Mouse (Mus musculus) telencephalon, adult 2 months (tissue): ENCODE data around the gene Lingo2.
"Not testable (repeated sequence)": the region's sequence is repeated elsewhere in the genome, so short reads cannot be mapped to it uniquely, and the experiment has no call there.

Source experiments
- DNase-seq: peaks from one replicate; pipeline ENCODE4 v3.0.0-alpha.2; 2011; ENCODE audit warnings: low read depth, low spot score

The Lingo2 gene

DNA sequence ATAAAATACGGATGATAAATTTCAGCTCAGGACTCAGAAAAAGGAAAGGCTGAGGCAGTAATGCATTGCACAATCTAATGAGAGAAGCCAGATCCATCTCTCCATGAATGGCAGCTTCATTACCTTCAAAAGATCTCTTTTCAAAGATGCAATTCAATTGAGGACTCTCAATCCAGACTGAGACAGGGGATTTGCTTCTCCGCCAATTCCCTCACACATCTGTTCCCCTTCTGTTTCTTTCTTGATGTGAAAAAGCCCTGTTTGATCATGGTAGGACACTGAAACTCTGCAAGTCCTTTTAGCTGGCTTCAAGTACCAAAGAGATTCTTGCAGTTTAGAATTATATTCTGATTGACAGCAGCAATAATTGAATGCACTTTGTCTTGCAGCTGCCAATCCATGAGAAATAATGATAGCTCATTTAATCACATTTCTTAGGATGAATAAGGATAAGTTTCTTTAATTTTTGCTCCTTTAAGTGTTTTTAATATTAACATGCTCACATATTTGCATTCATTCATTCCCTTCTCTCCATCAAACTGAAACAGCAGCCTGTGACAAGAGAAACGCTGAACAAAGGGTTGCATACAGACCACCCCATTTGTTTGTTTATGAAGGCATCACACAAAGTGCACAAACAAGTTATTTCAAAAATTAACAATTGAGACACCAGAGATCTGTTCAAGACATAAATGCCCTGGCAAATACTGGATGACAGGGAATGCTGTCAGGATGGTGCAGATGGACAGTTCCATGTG is 870.3 kb downstream of the Lingo2 start:
- no peak for DNase-seq

DNA sequence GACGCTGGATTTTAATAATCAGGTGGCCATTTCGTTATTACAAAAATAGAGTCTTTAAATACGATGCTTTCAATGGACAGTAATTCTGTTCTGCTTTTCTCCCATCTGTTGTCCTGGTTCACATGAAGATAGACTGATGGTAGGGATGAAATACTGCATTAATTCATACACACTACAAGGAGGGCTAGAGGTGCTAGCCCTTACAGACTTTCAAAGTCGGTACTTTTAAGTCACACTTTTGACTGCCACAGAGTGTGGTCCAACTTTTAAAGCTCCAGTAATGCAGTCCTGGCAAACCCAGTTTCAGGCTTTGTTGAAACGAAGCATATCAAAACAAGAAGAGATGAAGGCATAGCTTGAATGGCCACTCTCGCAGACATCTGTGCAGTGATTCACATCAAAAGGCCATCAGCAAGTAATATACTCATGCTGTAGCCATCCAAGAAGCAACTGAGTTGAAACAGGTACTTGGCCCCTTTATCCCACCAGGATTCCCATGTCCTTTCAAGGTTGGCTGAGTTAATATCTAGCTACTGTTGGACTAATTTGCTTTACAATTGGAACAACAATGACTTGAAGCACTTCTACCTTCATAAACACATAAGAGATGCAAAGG is 872.5 kb downstream of the Lingo2 start:
- no peak for DNase-seq

DNA sequence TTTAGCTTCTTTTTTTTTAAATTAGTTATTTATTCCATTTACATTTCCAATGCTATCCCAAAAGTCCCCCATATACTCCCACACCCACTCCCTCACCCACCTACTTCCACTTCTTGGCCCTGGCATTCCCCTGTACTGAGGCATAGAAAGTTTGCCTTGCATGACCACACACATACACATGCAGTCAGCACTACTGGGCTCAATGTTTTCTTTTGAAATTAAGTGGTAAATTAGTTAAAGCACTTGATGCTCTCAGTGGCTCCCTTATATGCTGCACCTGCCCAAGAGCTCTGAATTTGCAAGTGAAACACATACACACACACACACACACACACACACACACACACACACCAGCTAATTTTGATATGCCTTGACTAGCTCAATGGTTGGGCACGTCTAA is 886.8 kb downstream of the Lingo2 start:
- DNase-seq, result not testable (repeated sequence)

DNA sequence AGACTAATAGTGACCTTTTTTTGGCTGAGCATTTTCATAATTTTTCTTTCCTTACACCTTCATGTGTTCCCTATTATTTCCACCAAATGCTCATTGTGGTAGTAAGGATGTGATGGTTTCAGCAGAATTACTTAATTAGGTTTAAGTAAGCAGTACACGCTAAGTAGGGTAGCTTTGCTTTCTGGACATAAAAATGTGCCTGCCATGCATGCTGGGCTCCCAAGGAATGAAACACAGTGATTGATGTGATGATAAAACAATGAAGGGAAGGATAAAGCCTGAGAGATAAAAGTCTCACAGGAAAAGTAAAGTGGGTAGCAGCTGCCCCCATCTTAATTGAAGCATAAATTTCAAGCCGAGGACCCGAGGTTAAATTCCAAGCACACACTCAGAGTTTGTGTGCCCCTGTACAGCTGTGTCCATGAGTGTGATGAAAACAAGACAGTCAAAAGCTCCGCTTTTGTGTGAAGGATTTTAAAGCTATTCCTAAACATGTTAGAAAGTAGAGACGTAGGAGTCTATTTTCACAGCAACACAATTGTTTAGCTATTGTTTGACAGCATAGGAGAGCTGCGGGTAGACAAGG is 898.7 kb downstream of the Lingo2 start:
- DNase-seq, result no peak

DNA sequence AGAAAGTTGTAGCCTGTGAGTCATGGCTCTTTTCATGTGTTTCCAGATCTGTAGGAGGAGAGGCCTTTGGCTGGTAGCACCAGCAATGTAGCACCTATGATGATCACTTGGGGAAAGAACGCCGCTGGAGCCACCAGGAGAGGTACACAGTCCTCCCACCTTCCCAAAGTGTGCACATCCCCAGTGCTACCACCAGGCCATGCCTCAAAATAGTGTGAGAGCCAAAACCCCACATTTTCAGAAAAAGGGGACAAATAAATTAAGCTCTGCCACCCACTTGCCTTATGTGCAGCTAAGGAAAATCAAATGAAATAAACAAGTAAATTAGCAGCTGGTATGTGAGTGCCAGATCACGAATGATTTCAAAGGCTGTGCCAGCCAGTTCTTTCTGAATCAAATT is 911.2 kb downstream of the Lingo2 start:
- DNase-seq, result peak; percentile 67

DNA sequence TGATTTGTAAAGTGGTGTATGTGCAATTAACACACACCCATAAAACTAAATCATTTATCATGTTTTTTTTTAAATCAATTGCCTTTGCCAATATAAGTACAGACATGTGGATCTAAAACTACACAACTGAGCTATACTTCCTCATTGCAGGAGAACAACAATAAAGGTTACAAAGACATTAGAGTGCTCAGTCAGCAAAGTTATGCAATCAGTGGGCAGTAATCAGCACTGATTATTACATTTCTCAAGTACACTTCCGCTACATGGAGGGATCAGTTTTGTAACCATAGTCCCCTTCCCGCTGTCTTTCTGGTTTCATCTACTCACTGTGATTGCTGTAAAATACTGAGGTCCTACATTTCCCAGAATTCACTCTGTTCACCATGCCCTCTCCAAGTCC is 912.8 kb downstream of the Lingo2 start:
- no peak for DNase-seq

DNA sequence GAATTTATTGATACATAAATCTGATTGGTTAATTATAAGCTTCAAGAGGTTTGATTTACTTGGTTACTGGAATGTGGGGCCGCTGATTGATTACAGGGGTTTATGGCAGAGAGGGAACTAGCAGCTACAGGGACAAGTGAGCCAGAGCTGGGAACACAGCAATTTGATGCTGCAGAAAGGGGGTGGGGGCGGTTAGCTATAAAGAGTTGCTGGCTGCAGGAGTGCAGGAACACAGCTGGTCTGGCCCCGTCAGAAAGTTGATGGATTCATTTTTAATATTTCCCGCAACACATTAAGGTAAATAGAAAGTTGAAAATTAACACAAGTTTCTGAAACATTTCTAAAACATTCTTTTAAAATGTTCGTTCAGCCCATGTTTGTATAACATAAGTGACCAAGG is 919.5 kb downstream of the Lingo2 start:
- DNase-seq, result no peak

DNA sequence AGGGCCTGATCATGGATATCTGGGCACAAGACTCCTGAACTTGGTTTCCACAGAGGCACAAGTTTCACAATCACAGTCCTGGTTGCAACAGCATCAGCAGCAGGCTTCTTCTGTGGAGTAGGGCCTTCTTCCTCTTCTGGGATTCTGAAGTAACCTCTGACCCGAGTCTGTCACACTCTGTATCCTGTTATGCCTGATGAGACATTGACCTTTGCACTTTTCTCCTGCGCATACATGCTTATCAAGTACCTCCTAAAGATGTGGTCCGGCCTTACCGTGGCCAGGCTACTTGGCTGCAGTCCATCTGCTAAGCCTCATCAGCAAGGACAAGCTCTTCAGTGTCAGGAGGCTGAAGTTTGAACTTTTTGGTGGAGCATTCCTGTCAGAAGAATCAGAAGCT is 937.4 kb downstream of the Lingo2 start:
- no peak for DNase-seq

DNA sequence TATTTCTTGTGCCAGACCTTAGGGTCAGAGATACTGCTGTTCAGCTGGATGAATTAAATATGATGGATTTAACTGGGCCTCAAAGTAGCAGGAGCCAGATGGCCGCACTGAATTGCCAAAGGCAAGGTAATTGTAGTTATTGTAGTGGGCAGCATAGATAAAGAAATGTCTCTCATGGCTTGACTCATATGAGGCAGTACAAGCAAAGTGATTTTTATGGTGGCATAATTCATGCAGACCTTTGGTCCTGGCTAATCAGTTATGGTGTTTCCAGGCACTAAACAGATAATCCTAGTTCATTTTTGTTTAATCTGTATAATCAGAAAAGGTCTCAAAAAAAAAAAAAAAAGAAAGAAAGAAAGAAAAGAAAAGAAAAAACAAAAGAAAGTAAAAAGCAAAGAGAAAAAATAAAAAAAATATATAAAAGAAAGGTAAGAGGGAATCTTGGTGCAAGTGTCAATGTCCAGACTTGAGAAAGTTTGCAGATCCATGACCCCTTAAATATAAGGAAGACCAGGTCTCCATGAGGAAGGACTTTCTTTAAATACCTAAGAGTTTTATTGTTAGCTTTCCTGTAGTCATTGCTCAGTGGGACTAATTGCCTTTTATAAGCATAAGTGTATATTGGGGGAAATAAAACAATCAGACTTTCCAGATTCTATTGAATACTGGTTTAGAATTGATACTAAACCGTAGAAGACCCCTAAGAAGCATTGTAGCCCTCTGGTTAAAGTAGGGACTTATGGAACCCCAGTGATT is 959.4 kb downstream of the Lingo2 start:
- DNase-seq, result no peak

DNA sequence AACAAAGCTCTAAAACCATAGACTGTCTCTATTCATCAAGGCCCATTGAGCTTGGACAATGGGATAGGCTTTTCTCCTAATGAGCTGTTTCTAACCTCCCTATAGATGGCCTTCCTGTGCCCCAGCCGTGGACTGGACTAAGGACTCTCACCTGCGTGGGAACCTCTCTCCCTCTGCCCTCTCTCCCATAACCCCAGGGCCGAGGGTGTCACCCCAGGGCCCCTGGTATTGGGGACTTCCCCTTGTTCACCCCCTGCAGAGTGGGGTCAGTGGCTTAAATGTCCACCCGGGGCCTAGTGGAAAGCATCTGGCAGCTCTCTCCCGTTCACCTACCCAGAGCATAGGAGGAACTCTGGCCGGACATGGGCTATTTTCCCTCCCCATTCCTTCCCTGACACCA is 965.5 kb downstream of the Lingo2 start:
- no peak for DNase-seq

DNA sequence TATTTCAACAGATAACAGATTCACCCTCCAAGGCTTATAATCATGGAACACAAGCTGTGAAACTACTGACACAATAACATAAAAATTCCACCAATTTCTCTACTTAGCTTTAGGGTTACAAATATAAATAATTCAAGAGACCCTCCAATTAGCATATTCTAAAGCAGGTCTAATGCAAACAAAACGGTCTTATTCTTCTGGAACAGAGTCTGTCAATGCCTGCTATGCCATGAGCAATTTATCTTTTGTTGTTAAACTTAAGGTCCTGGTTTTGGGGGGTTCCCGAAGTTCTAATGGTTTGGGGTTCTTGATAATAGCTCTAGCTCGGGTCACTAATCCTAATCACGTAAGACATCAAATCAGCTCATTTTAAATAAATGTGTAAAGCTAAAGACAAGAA is 988.0 kb downstream of the Lingo2 start:
- DNase-seq, result no peak

DNA sequence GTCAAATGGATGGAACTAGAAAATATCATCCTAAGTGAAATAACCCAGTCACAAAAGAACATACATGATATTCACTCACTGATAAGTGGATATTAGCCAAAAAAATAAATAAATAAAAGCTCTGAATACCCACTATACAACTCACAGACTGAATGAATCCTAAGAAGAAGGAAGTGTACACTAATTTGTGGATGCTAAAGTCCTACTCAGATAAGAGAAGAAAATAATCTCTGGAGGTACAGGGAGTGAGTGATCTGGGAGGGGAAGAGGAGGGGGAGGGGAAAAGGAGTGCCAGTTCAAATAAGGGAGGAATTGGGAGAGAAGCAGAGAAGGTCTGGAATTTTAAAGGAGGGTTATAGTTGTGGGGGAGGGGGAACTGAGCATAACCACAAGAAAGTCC is 999.7 kb downstream of the Lingo2 start:
- no peak for DNase-seq

DNA sequence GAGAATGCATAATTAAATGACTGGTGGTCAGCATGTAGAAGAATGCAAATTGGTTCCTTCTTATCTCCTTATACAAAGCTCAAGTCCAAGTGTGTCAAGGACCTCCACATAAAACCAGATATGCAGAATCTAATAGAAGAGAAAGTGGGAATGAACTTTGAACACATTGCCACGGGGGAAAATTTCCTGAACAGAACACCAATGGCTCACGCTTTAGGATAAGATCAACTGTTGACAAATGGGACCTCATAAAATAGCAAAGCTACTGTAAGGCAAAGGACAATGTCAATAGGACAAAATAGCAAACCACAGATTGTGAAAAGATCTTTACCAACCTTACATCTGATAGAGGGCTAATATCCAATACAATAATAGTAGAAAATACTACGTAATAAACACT is 1000.3 kb downstream of the Lingo2 start:
- no peak for DNase-seq

DNA sequence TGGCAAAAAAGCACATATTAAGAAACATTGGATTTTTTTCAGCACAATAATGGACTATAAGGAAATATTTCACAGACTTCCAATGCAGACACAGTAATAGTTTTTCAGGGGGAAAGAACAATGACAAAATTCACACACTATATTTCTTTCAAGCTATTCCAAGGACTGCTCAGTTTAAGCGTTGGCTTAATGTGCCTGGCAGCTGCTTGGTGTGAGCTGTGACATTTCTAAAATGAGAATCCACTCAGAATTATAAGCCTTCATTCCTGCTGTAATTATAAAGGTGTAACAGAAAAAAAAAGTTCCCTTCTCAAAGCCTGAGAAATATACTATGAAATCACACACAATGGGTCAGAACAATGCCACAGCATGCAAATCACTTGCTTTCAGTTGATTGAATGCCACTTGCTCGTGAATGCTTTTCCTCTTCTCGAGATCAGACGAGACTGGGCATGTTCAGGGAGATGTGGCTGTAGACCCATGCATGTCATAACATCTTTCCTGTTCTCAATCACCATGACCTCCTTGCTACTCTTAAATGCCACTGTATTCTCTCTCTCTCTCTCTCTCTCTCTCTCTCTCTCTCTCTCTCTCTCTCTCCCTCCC is 1017.4 kb downstream of the Lingo2 start:
- peak; percentile 42 for DNase-seq

DNA sequence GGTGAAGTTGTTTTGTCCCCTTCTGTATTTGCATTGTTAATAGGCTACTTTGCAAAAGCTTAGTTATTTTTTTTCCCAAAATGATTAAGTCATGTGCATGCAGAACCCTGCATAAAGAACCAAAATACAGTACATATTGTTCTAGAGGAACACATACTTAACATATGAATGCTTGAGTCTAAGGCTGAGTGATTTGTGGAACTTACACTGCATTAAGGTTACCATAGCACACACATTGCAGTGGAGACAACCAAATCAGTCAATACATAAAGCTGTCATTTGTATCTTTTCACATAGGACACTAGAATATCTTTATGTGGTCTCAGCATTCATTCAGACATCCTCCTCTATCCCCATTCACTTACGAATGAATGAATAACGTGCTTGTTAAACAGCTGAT is 1023.8 kb downstream of the Lingo2 start:
- no peak for DNase-seq

DNA sequence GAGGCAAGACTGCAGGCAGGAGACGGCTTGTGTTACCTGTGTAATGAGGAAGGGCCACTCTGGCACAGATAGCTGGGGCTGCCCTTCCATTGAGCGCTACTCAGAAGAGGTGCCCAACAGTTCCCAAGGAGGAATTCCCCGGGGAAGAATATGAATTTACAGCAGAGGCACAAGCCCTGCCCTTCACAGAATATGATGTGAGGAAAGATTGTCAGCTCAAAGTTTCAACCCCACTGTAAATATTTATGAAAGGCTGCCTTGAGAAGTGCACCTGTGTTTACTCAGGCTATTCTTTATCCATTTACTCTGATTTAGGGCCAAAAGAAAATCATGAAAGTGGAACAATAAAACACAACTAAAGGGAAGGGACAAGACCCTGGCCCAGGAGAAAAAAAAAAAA is 1034.1 kb downstream of the Lingo2 start:
- DNase-seq, result no peak

DNA sequence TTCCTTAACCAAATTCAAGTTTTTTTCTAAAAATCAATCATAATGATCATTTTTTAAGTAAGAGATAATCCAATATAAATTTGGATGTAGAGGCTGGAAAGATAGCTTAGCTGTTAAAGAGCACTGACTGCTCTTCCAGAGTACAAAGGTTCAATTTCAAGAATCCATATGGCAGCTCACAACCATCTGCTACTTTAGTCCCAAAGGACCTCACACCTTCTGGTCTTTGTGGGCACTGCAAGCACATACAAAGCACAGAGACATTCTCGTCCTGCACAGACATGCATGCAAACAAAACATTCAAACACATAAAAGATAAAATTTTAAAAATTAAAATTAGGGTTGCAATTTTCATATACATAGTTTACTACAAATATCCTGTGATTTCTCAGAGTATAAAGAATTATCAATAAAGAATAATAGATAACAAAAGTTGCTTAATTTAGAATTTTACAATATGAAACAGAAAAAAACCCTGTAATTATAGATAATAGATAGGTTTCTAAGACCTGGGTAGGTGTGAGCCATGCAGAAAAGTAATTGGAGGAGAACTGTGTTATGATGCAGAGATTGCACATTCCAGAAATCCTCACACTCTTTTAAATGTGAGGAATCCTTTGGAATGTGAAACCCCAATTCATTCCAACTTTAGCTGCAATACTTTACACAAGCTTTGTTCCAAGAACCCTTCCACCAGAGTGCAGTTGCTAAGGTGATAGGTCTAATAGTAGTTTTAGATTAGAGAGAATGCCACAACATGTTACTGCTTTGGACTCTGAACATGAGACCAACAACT is 1053.6 kb downstream of the Lingo2 start:
- DNase-seq, result no peak

DNA sequence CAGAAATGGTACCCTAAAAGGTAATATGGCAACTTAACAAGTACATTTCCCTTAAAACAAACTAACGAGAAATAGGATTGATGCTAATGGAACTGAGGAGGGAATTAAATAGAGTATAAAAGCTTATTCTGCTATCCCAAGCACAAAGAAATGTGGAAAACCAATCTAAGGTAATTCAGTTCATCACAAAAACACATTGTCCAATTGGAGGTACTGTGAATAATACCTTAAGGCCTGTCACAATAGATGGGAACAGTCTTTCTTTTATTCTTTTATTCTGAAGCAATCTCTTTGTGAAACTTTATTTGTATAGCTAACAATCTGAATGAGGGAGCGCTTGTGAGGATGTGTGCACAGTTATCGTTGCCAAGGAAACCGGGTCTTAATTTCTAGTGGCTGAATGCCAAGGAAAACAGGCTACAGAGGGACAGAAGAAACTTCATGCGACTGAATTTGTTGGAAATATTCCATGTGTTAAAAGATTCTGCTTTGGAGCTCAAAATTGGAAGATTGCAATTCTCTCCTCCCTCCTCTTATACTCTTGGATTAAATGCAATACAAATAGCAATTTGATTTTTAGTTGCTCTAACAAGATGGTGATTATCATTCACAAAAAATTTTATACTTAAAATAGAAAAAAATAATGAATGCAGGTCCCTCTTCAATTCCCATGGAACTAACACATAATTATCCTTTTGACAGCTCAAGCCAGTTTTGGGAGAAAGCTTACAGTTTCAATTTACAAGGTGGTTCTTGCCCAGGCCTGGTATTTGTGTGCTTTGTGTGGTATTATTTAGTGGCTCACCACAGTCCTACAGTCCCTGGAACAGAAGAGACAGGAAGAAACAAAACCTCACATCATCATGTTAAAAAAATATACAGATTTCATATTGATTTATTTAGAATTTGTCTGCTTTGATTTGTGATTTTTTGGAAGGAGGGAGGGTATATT is 1065.7 kb downstream of the Lingo2 start:
- DNase-seq, result peak; percentile 61

DNA sequence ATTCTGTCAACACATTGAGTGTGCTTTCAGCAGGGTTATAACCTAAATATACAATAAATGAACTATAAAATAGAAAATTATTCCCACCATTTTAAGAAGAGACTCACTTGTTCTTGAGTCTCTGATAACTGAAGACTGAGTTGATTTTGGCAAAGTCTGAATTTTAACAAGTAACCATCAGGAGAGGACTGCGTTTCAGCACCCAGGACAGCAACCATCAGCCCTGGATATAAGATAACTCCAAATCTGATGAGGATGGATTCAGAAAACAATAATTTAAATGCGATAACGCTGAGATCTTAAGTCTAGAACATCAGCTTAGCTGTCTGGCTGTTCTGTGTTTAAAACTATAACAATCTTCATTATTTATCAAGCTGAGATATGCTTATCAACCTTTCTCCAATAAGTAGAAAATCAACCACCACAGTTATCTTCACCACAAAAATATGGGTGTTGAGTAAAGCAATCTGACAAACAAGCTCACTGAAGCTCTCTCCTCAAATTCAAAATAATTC is 1066.5 kb downstream of the Lingo2 start:
- DNase-seq, result no peak

DNA sequence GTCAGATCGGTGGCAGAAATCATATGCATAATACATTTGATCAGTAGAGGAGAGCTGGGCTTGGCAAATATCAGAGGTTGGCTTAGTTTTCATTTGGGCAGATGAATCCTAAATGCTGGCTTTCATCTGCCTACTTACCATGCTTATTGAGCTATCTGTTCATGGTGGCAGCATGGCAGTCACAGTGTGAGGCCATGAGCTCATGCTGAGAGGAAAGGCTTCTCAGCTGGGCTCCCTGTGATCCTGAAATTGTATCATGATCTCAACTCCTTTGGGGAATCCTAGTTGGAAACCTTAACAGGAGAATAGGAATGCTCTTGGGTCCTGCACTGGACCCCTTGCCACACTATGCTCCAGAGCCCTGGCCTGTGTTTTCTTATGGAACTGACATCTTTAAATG is 1105.0 kb downstream of the Lingo2 start:
- no peak for DNase-seq
